ENCODE assay signal across 8 mouse cellular contexts in genomic region chr7:145252715-145253476, GRCm38 (mm10). TPM values are rescaled to one million over a fixed set of nuclear protein-coding genes. Genes with fewer than 3 reads are reported as not detected.
A peak's percentile ranks its signal among the peaks of the same experiment; 100 is the strongest.
DNase-seq lines count a peak whose midpoint lies in the region; ATAC-seq lines count a peak whose summit lies in the region.

No protein-coding gene starts in this region.

- no peak for ATAC-seq in heart, embryonic 11.5 days (replicated peaks; ENCODE audit: insufficient number of reproducible peaks, low FRiP score, low TSS enrichment)
- peak; percentile 56; the same call in 1 of the 2 replicates for ATAC-seq in kidney, embryonic 16.5 days (ENCODE audit: low FRiP score, low TSS enrichment)

- no peak overlapping the region for H3K4me3 ChIP-seq in heart, embryonic 11.5 days (ENCODE audit: low read depth, low read length)
- H3K4me3 ChIP-seq in kidney, embryonic 16.5 days (ENCODE audit: low read length) = no peak overlapping the region

- no peaks in the 10 kb centered on the region; the same call in 1 of the 2 replicates for H3K4me1 ChIP-seq in heart, embryonic 11.5 days (ENCODE audit: control insufficient read depth, insufficient read depth, low read length)
- 0 out of 2 replicates have a peak, but pooled peaks cover 3% of the 10 kb centered on the region for H3K4me1 ChIP-seq in kidney, embryonic 16.5 days (ENCODE audit: insufficient read depth, low read length)

- WGBS in heart, embryonic 11.5 days (ENCODE audit: insufficient replicate concordance) = 21% methylated on average over 8 of the region's 8 CpGs
- 26% methylated on average over 8 of the region's 8 CpGs for WGBS in kidney, embryonic 16.5 days

- no peaks in the 10 kb centered on the region for H3K36me3 ChIP-seq in heart, embryonic 11.5 days (ENCODE audit: control insufficient read depth, insufficient read depth, low read length)
- peaks cover 17% of the 10 kb centered on the region for H3K36me3 ChIP-seq in kidney, embryonic 16.5 days (ENCODE audit: insufficient read depth, low read length)
- no peaks in the 10 kb centered on the region for H3K36me3 ChIP-seq in splenic B cell, adult 2 months (ENCODE audit: control insufficient read depth, insufficient read depth, low read length, poor library complexity, severe bottlenecking)

- H3K4me2 ChIP-seq in heart, embryonic 11.5 days = no peak overlapping the region
- H3K4me2 ChIP-seq in kidney, embryonic 16.5 days (replicated peaks; ENCODE audit: low read depth, low read length) = no peak overlapping the region

- no peak overlapping the region for H3K9ac ChIP-seq in heart, embryonic 11.5 days (ENCODE audit: low read depth, low read length)
- no peak overlapping the region for H3K9ac ChIP-seq in kidney, embryonic 16.5 days (replicated peaks; ENCODE audit: low read length)

- H3K27me3 ChIP-seq in heart, embryonic 11.5 days (ENCODE audit: control insufficient read depth, insufficient read depth, low read length) = no peaks in the 10 kb centered on the region
- no peaks in the 10 kb centered on the region for H3K27me3 ChIP-seq in kidney, embryonic 16.5 days (ENCODE audit: insufficient read depth, low read length)
- H3K27me3 ChIP-seq in splenic B cell, adult 2 months (ENCODE audit: control insufficient read depth, insufficient read depth, low read length, poor library complexity, severe bottlenecking) = no peaks in the 10 kb centered on the region

- H3K27ac ChIP-seq in heart, embryonic 11.5 days (ENCODE audit: low read depth, low read length) = no peak overlapping the region
- no peak overlapping the region for H3K27ac ChIP-seq in kidney, embryonic 16.5 days (ENCODE audit: low read length)

- H3K9me3 ChIP-seq in heart, embryonic 11.5 days (replicated peaks; ENCODE audit: control insufficient read depth, low read length) = no peaks in the 10 kb centered on the region
- no peaks in the 10 kb centered on the region for H3K9me3 ChIP-seq in kidney, embryonic 16.5 days (ENCODE audit: low read length)

- peak; percentile 97 for DNase-seq in heart, adult 11 months
- DNase-seq in embryo, embryonic 9.5 days (ENCODE audit: extremely low spot score) = peak; percentile 75
- DNase-seq in heart, adult 8-10 months (ENCODE audit: low spot score) = peak; percentile 75
- peak; percentile 78 for DNase-seq in liver
- DNase-seq in naive thymus-derived CD4-positive, alpha-beta T cell, adult 2 months (ENCODE audit: low read depth) = peak; percentile 48
- peak; percentile 69 for DNase-seq in splenic B cell, adult 2 months (ENCODE audit: low read depth, low spot score)

RNA-seq across cellular contexts. Expression of gene Tpcn2, which starts 30.9 kb away (rescaled TPM):
- 2.1 and 3.1 TPM in 2 replicates for polyA plus RNA-seq in heart, embryonic 11.5 days (2014; fragmentation: Nextera tagmentation; extraction: Ambion mirVana)
- 1 to 10 TPM; 1.7 to 4.7 (median 2.5) TPM for total RNA-seq in heart, adult 8-10 months (2022)
- 11.4 and 12.2 TPM in 2 replicates for polyA plus RNA-seq in kidney, embryonic 16.5 days (2015; fragmentation: Nextera tagmentation; extraction: Ambion mirVana)

RNA-seq across cellular contexts. Expression of gene 1810010D01Rik, which starts 45.0 kb away (rescaled TPM):
- polyA plus RNA-seq in heart, embryonic 11.5 days (2014; fragmentation: Nextera tagmentation; extraction: Ambion mirVana) = not detected in 2 replicates
- total RNA-seq in heart, adult 8-10 months (2022) = 1 to 10 TPM in 1 of 4 experiments, not detected in 3; 1.1 TPM
- polyA plus RNA-seq in kidney, embryonic 16.5 days (2015; fragmentation: Nextera tagmentation; extraction: Ambion mirVana) = 0.27 and 0.30 TPM in 2 replicates

RNA-seq across cellular contexts. Expression of gene Mrgprf, which starts 47.7 kb away (rescaled TPM):
- polyA plus RNA-seq in heart, embryonic 11.5 days (2014; fragmentation: Nextera tagmentation; extraction: Ambion mirVana) = 0.11 and 0.17 TPM in 2 replicates
- total RNA-seq in heart, adult 8-10 months (2022) = 1 to 10 TPM; 1.7 to 2.9 (median 2.5) TPM
- 3.5 and 3.8 TPM in 2 replicates for polyA plus RNA-seq in kidney, embryonic 16.5 days (2015; fragmentation: Nextera tagmentation; extraction: Ambion mirVana)
